Mouse (Mus musculus) brain, embryonic 14.5 days (tissue): ENCODE results near the gene Hectd4.

Experiments
- CTCF ChIP-seq: fragments of 200-500 bp; IDR thresholded peaks from 2 replicates; pipeline ENCODE4 v1.5.1; 2012; ENCODE audit warnings: inconsistent platforms, mild to moderate bottlenecking, moderate library complexity, borderline replicate concordance; ENCODE audit not compliant: insufficient read depth, insufficient read length; ENCODE audit errors: extremely low read depth
- POLR2A ChIP-seq: fragments of 200-500 bp; IDR thresholded peaks from 2 replicates; pipeline ENCODE4 v1.6.1; 2012; ENCODE audit warnings: mild to moderate bottlenecking, inconsistent platforms, borderline replicate concordance; ENCODE audit not compliant: poor library complexity, insufficient read depth, insufficient read length, severe bottlenecking; ENCODE audit errors: extremely low read depth

- no peak for TF ChIP-seq CTCF
- no peak for TF ChIP-seq POLR2A
Measured at GRCm38 (mm10) chr5:121276808-121277207, 56.8 kb downstream of the Hectd4 start.
